Mouse (Mus musculus) kidney, adult 2 months (tissue): ENCODE data around the gene Jade3.

ENCODE experiments used
- CTCF ChIP-seq: fragments of 200-500 bp; conservative IDR thresholded peaks from 2 replicates; pipeline ENCODE4 v1.5.1; 2011; ENCODE audit warnings: low read depth, mild to moderate bottlenecking, control low read depth, low read length, moderate library complexity, mixed read lengths; ENCODE audit not compliant: insufficient read depth, insufficient read length
- POLR2A ChIP-seq: fragments of 200-500 bp; IDR thresholded peaks from one replicate; pipeline ENCODE4 v1.6.1; 2011; ENCODE audit warnings: low read depth, low read length, control low read depth

DNA sequence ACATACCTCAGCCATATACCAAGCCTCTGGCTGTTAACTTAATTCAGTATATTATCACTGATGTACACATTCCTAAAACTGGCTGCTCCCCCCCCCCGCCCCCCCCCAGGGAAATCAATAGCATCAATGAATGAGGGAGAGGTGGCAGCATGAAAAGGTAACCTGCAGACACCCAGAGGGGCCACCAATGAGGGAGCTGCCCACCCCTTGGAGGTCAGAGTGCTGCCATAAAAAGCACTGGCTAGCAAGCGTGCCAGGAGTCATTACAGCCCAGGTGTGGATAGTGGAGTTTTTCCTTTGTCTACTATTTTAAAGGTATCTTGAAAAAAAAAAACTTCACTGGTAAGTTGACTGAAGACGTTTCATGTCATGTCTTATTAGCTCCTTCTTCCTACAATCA, 124.0 kb downstream of the Jade3 start, which contains the start of gene Rgn:
- TF ChIP-seq POLR2A (no peak), CTCF (no peak)
